Mouse (Mus musculus): ENCODE results near the gene Cux2. TPM values are rescaled to one million over a fixed set of nuclear protein-coding genes. Genes with fewer than 3 reads are reported as not detected.

Gene Cux2
- total RNA-seq, 2 experiments from 2014 or later: 36.4 to 39.4 TPM

GRCm38 (mm10) chr5:121822786-121823505 is 227.0 kb downstream of the Cux2 start:
- no peak for DNase-seq (ENCODE audit: low spot score in 2 of 2)

- DNase-seq (ENCODE audit: low spot score in 2 of 2): no peak
These were observed 228.3 kb downstream of the Cux2 start for GRCm38 (mm10) chr5:121821552-121821951.

- no peak for DNase-seq (ENCODE audit: low spot score in 2 of 2)
These were observed 228.8 kb downstream of the Cux2 start for GRCm38 (mm10) chr5:121821116-121821515.

- no peak for DNase-seq (ENCODE audit: low spot score in 2 of 2)
These were observed 229.2 kb downstream of the Cux2 start for GRCm38 (mm10) chr5:121820657-121821056.

- no peak for DNase-seq (ENCODE audit: low spot score in 2 of 2)
These were observed 229.7 kb downstream of the Cux2 start for GRCm38 (mm10) chr5:121820161-121820560.

GRCm38 (mm10) chr5:121819559-121819958 is 230.3 kb downstream of the Cux2 start:
- DNase-seq (ENCODE audit: low spot score in 2 of 2): no peak

- no peak for DNase-seq (ENCODE audit: low spot score in 2 of 2)
These were observed 231.0 kb downstream of the Cux2 start for GRCm38 (mm10) chr5:121818862-121819261.

- no peak for DNase-seq (ENCODE audit: low spot score in 2 of 2)
These were observed 231.5 kb downstream of the Cux2 start for GRCm38 (mm10) chr5:121818401-121818800.

GRCm38 (mm10) chr5:121817551-121817950 is 232.4 kb downstream of the Cux2 start:
- no peak for DNase-seq (ENCODE audit: low spot score in 2 of 2)

GRCm38 (mm10) chr5:121816611-121817010 is 233.3 kb downstream of the Cux2 start:
- DNase-seq (ENCODE audit: low spot score in 2 of 2): no peak

GRCm38 (mm10) chr5:121815867-121816380 is 234.0 kb downstream of the Cux2 start:
- DNase-seq (ENCODE audit: low spot score in 2 of 2): no peak

GRCm38 (mm10) chr5:121815067-121815466 is 234.8 kb downstream of the Cux2 start:
- no peak for DNase-seq (ENCODE audit: low spot score in 2 of 2)

GRCm38 (mm10) chr5:121813744-121814143 is 236.2 kb downstream of the Cux2 start:
- no peak for DNase-seq (ENCODE audit: low spot score in 2 of 2)

GRCm38 (mm10) chr5:121812526-121813243 is 237.2 kb downstream of the Cux2 start:
- DNase-seq (ENCODE audit: low spot score in 2 of 2): no peak

GRCm38 (mm10) chr5:121811485-121811931 is 238.4 kb downstream of the Cux2 start:
- DNase-seq (ENCODE audit: low spot score in 2 of 2): no peak

- no peak for DNase-seq (ENCODE audit: low spot score in 2 of 2)
These were observed 239.4 kb downstream of the Cux2 start for GRCm38 (mm10) chr5:121810331-121811151.

GRCm38 (mm10) chr5:121809667-121810224 is 240.2 kb downstream of the Cux2 start:
- DNase-seq (ENCODE audit: low spot score in 2 of 2): no peak

- DNase-seq (ENCODE audit: low spot score in 2 of 2): no peak
These were observed 241.7 kb downstream of the Cux2 start for GRCm38 (mm10) chr5:121808202-121808601.

- no peak for DNase-seq (ENCODE audit: low spot score in 2 of 2)
These were observed 242.7 kb downstream of the Cux2 start for GRCm38 (mm10) chr5:121807186-121807585.

Measured in layer of hippocampus, postnatal 14 days (tissue).